Mouse (Mus musculus) stomach, postnatal 0 days (tissue): ENCODE measurements around the gene Nr2c2ap. TPM values are rescaled to one million over a fixed set of nuclear protein-coding genes. Genes with fewer than 3 reads are reported as not detected.

Source experiments
- ATAC-seq: fragments of 200-750 bp; cut with Nextera tagmentation; 2 replicates; pipeline ENCODE4 v1.8.0; 2017; ENCODE audit not compliant: low FRiP score, low TSS enrichment
- DNase-seq: peaks from one replicate; pipeline ENCODE4 v3.0.0-alpha.2; 2016; ENCODE audit warnings: low spot score
- H3K27ac ChIP-seq: fragments of 300-500 bp; sonication (generic); replicated peaks from 2 replicates; pipeline ENCODE4 v1.5.1; 2014; ENCODE audit warnings: mild to moderate bottlenecking, control low read depth
- H3K27me3 ChIP-seq: fragments of 300-500 bp; sonication (generic); 2 replicates; pipeline ENCODE4 v1.6.1; 2014; ENCODE audit warnings: low read length; ENCODE audit not compliant: control insufficient read depth, insufficient read depth
- H3K36me3 ChIP-seq: fragments of 300-500 bp; sonication (generic); 2 replicates; pipeline ENCODE4 v1.6.1; 2014; ENCODE audit warnings: low read length, mixed read lengths; ENCODE audit not compliant: control insufficient read depth, insufficient read depth
- H3K4me1 ChIP-seq: fragments of 300-500 bp; sonication (generic); replicated peaks from 2 replicates; pipeline ENCODE4 v1.6.1; 2014; ENCODE audit warnings: antibody characterized with exemption; ENCODE audit not compliant: control insufficient read depth, insufficient read depth
- H3K4me2 ChIP-seq: fragments of 300-500 bp; sonication (generic); replicated peaks from 2 replicates; pipeline ENCODE4 v1.6.1; 2014; ENCODE audit warnings: low read depth, mild to moderate bottlenecking, control low read depth, moderate library complexity
- H3K4me3 ChIP-seq: fragments of 300-500 bp; sonication (generic); 2 replicates; pipeline ENCODE4 v1.5.1; 2014; ENCODE audit warnings: low read depth, low read length, control low read depth
- H3K9ac ChIP-seq: fragments of 300-500 bp; sonication (generic); 2 replicates; pipeline ENCODE4 v1.6.1; 2014; ENCODE audit warnings: mild to moderate bottlenecking, low read length, control low read depth, mixed read lengths
- H3K9me3 ChIP-seq: fragments of 300-500 bp; sonication (generic); 2 replicates; pipeline ENCODE4 v1.6.1; 2016; ENCODE audit warnings: low read length; ENCODE audit not compliant: control insufficient read depth
- CTCF ChIP-seq: IDR thresholded peaks from 2 replicates; pipeline ENCODE4 v1.5.1; 2016; ENCODE audit warnings: antibody characterized with exemption, low read depth, mild to moderate bottlenecking, moderate library complexity
- EP300 ChIP-seq: optimal IDR thresholded peaks from 2 replicates; pipeline ENCODE3; 2016; ENCODE audit warnings: antibody characterized with exemption
- WGBS: fragments of 180-500 bp; shearing (Covaris S2); extraction: QIAGEN DNeasy Blood & Tissue Kit; methylation state at CpG from one replicate; pipeline ENCODE4 v1.1.7; 2014; 5-methylcytosine and 5-hydroxymethylcytosine counted together
- polyA plus RNA-seq: library from polyadenylated mRNA; unstranded; fragments of >200 nt; fragmentation: Nextera tagmentation; extraction: Ambion mirVana; gene quantifications from 2 replicates; pipeline ENCODE4 v1.2.1, GENCODE M21; 2015

The Nr2c2ap gene
- polyA plus RNA-seq, 1 experiment from 2014 or later, result 33.6 TPM

DNA sequence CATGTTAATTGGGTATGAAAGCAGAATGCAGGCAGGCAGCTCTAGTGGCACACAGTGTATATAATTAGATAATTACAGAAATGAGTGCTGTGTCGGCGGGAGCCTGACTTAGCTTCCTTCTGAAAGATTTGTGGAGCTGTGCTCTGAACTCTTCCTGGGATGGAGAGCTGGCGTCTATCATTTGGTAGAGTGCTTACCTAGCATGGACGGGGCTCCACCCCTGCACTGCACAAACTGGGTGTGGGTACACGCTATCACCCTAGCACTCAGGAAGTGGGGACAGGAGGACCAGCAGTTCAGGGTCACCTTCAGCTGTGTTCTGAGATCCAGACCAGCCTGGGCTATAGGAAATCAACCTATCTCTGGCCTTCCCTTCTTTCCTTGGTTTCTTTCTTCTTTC lies 42.2 kb downstream of the Nr2c2ap start:
- DNase-seq (no peak), ATAC-seq (no peak)
- Histone ChIP-seq H3K27me3 (no peaks in the 10 kb centered on the region), H3K9ac (no peak overlapping the region), H3K4me1 (no peaks in the 10 kb centered on the region), H3K4me3 (no peak overlapping the region), H3K9me3 (no peaks in the 10 kb centered on the region), H3K27ac (no peak overlapping the region), H3K4me2 (no peak overlapping the region), H3K36me3 (peaks cover 6% of the 10 kb centered on the region; the same call in 1 of the 2 replicates)
- 70% methylated on average over 5 of the region's 5 CpGs for WGBS
- TF ChIP-seq CTCF, result no peak
- TF ChIP-seq EP300, result no peak

DNA sequence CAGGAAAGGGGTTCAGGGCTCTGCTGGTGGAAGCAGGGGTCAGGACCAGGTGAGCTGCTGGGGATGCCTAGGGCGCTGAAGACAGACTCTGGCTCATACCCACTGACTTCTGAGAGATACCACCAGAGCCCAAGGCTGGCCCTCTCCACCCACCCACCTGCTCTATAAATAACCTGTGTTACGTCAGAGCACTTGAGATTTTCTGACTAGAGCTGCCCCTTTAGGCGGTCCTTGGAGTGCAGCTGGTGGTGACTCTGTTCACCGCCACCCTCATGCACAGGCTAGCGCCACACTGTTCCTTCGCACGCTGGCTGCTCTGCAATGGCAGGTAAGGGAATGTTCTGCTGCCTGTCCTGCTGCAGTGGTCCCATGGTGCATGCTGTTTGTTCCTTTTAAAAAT lies 42.9 kb downstream of the Nr2c2ap start:
- no peak overlapping the region for H3K27ac ChIP-seq
- no peak overlapping the region for H3K4me2 ChIP-seq
- WGBS, result 85% methylated on average over 7 of the region's 7 CpGs
- H3K4me1 ChIP-seq, result no peaks in the 10 kb centered on the region
- H3K36me3 ChIP-seq, result peaks cover 6% of the 10 kb centered on the region; the same call in 1 of the 2 replicates
- ATAC-seq, result no peak
- no peaks in the 10 kb centered on the region for H3K9me3 ChIP-seq
- no peaks in the 10 kb centered on the region for H3K27me3 ChIP-seq
- DNase-seq, result no peak
- no peak overlapping the region for H3K9ac ChIP-seq
- H3K4me3 ChIP-seq, result no peak overlapping the region
- no peak for TF ChIP-seq CTCF
- no peak for TF ChIP-seq EP300

- no peak for DNase-seq
- peaks cover 10% of the 10 kb centered on the region for H3K36me3 ChIP-seq
- H3K4me2 ChIP-seq, result no peak overlapping the region
- H3K9ac ChIP-seq, result no peak overlapping the region
- no peaks in the 10 kb centered on the region for H3K4me1 ChIP-seq
- no peaks in the 10 kb centered on the region for H3K9me3 ChIP-seq
- 85% methylated on average over 2 of the region's 2 CpGs for WGBS
- ATAC-seq, result no peak; the same call in 1 of the 2 replicates
- H3K27ac ChIP-seq, result no peak overlapping the region
- TF ChIP-seq CTCF (no peak), EP300 (no peak)
- no peak overlapping the region for H3K4me3 ChIP-seq
- H3K27me3 ChIP-seq, result no peaks in the 10 kb centered on the region
These were observed 47.1 kb downstream of the Nr2c2ap start for GRCm38 (mm10) chr8:70178231-70178630.

DNA sequence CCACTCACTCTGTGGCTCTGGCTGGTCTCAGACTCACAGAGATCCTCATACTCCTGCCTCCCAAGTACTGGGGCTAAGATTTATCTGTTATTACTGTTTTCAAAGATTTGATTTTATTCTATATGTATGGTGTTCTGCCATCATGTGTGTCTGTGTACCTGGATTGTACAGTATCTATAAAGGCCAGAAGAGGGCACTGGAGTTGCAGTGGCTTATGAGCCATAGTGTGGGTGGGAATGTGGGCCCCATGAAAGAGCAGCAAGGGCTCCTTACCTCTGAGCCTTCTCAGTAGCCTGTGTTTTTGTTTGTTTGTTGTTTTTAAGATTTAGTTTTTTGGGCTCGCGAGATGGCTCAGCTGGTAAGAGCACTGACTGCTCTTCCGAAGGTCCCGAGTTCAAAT lies 47.9 kb downstream of the Nr2c2ap start:
- Histone ChIP-seq H3K9ac (no peak overlapping the region), H3K36me3 (peaks cover 10% of the 10 kb centered on the region), H3K27me3 (no peaks in the 10 kb centered on the region), H3K27ac (no peak overlapping the region), H3K4me3 (no peak overlapping the region), H3K4me2 (no peak overlapping the region), H3K4me1 (no peaks in the 10 kb centered on the region), H3K9me3 (no peaks in the 10 kb centered on the region)
- no peak for TF ChIP-seq EP300
- peak; percentile 74 for TF ChIP-seq CTCF
- ATAC-seq (no peak), DNase-seq (no peak)
- over 99% methylated on average over 4 of the region's 4 CpGs for WGBS

DNA sequence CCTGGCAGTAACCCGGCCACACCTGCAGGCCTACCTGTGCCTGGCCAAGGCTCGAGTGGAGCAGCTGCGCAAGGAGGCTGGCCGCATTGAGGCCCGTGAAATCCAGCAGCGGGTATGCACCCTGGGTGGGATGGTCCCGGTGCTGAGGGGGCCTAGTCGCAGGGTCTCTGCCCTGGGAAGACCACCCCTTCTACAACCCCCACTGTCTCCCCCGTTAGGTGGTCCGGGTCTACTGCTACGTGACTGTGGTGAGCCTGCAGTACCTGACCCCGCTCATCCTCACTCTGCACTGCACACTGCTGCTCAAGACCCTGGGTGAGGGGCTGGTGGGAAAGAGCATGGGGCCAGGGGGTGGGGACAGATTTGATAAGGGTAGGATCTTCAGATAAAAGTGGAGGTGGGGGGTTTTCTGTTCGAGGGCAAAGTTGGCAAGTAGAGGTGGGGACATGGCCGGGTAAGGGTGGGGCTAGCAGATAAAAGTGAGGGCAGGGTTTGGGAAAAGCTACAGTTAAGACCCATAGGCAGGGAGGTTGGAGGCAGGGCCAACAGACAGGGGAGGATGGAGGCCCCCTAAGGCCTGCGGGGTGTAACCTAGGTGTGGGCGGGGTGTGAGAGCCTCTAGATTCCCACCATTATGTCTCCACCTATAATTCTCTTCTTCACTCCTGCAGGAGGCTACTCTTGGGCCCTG lies 50.2 kb downstream of the Nr2c2ap start:
- DNase-seq (no peak), ATAC-seq (no peak)
- Histone ChIP-seq H3K9ac (no peak overlapping the region; the same call in 1 of the 2 replicates), H3K27ac (no peak overlapping the region), H3K4me3 (no peak overlapping the region), H3K36me3 (peaks cover 10% of the 10 kb centered on the region), H3K4me2 (no peak overlapping the region), H3K4me1 (no peaks in the 10 kb centered on the region), H3K27me3 (no peaks in the 10 kb centered on the region), H3K9me3 (no peaks in the 10 kb centered on the region)
- TF ChIP-seq CTCF, result no peak
- TF ChIP-seq EP300, result no peak
- 71% methylated on average over 16 of the region's 16 CpGs for WGBS

GRCm38 (mm10) chr8:70181903-70182252 lies 50.7 kb downstream of the Nr2c2ap start:
- H3K9ac ChIP-seq, result no peak overlapping the region
- ATAC-seq, result no peak
- no peak for DNase-seq

More at GRCm38 (mm10) chr8:70181903-70182252, 50.7 kb downstream of the Nr2c2ap start:
- WGBS, result 64% methylated on average over 2 of the region's 2 CpGs
- no peak for TF ChIP-seq EP300
- TF ChIP-seq CTCF, result no peak
- H3K4me2 ChIP-seq, result no peak overlapping the region
- peaks cover 10% of the 10 kb centered on the region for H3K36me3 ChIP-seq
- H3K27ac ChIP-seq, result no peak overlapping the region
- no peak overlapping the region for H3K4me3 ChIP-seq
- no peaks in the 10 kb centered on the region for H3K4me1 ChIP-seq
- H3K27me3 ChIP-seq, result no peaks in the 10 kb centered on the region
- H3K9me3 ChIP-seq, result no peaks in the 10 kb centered on the region
